Mouse (Mus musculus) spleen, adult 2 months (tissue): ENCODE results near the gene Ints11.

Experiments used
- CTCF ChIP-seq: fragments of 200-500 bp; IDR thresholded peaks from 2 replicates; pipeline ENCODE4 v1.5.1; 2011; ENCODE audit warnings: mild to moderate bottlenecking, inconsistent platforms; ENCODE audit not compliant: insufficient read depth, insufficient read length, insufficient replicate concordance; ENCODE audit errors: extremely low read depth
- POLR2A ChIP-seq: fragments of 200-500 bp; IDR thresholded peaks from 2 replicates; pipeline ENCODE4 v1.6.1; 2011; ENCODE audit warnings: low read depth, low read length, inconsistent platforms

DNA sequence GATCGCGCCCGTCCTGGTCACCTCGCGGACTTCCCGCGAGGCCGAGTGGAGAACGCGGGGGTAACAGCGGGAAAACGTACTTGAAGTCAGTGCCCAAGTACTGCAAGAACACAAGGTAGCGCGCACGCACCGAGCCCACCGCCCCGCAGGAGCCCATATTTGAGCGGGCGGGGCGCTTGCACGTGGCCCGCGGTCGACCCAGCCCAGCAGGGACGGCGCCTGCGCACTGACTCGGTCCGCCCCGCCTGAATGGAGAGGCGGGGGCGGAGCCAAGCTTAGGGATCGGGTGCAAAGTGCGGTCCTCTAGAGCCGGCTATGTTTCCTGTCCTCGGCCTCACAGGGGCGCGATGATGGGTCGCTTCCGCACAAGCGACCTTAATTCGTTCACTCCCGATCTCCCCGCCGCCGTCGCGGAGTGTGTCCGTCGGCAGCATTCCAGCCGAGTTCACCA, 22.2 kb downstream of the Ints11 start, which contains the start of the genes Pusl1 and Acap3:
- TF ChIP-seq CTCF (no peak), POLR2A (no peak)
